Mouse (Mus musculus): ENCODE results near the gene Cldn34c1. TPM values are rescaled to one million over a fixed set of nuclear protein-coding genes. Genes with fewer than 3 reads are reported as not detected.
A peak's percentile ranks its signal among the peaks of the same experiment; 100 is the strongest.
"Not testable (repeated sequence)": the region's sequence is repeated elsewhere in the genome, so short reads cannot be mapped to it uniquely, and the experiment has no call there.

Gene Cldn34c1
- polyA plus RNA-seq (2015; fragmentation: Nextera tagmentation; extraction: Ambion mirVana): 5.2 and 6.2 TPM in 2 replicates

DNA sequence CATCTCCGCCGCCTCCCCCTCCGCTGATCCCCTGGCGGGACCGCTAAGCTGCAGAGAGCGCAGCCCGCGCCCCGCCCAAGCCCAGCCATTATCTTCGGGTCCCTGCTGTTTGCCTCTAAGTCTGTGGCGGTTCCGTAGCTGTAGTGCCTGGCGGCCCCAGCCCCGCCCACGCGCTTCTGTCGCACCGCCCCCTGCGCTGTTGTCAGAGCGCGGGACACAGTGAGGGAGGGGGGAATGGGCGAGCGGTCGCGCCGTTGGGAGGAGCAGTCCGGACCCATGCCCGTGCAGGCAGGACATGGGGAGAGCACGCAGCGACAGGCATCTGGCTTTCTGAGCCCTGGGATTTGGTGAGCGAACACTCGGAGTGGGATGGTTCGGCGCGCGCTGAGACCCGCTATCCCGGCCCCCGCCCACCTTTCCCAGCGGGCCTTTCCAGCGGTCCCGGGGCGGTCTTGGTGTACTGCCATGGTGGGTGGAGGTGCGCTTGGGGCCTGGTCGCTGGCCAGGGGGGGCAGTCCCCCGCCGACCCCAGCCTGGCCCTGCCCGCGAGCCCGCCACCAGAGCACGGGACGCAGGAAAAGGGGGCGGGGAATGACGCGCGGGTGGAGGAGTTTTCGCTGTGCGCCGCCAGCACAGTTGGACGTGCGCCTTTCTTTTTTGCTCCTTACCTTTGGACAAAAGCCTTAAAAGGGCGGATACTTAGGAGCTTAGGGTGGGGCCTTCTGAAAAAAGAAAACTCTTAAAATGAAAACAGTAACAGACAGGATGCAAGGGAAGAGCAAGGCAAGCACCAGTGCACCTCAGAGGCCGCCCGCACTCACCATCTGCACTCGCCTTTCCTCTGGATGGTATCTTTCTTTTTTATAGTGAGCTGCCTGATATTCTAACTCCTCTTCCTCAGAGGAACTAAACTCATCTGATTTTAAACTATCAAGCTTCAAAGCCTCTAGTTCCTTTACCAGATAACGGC, at the start of gene Cldn34c1:
TSS of gene Cldn34c1 (plus strand) at position 205 of the 970 bp plus-strand sequence.
- no peaks in the 10 kb centered on the region; the same call in 1 of the 2 replicates for H3K4me1 ChIP-seq (replicated peaks)
- WGBS (ENCODE audit: insufficient replicate concordance): 3% methylated on average over 66 of the region's 66 CpGs
- ATAC-seq (ENCODE audit: low read depth) (peak; percentile 99), DNase-seq (peak; percentile 80)
- peak within 1 kb of the TSS; percentile 81 for H3K27ac ChIP-seq
- H3K9me3 ChIP-seq (replicated peaks): no peaks in the 10 kb centered on the region
- H3K4me2 ChIP-seq: peak within 1 kb of the TSS; percentile 63
- no peaks in the 10 kb centered on the region for H3K27me3 ChIP-seq
- peak within 1 kb of the TSS; percentile 71 for H3K4me3 ChIP-seq (replicated peaks)
- H3K36me3 ChIP-seq: no peaks in the 10 kb centered on the region
- peak within 1 kb of the TSS; percentile 73 for H3K9ac ChIP-seq

DNA sequence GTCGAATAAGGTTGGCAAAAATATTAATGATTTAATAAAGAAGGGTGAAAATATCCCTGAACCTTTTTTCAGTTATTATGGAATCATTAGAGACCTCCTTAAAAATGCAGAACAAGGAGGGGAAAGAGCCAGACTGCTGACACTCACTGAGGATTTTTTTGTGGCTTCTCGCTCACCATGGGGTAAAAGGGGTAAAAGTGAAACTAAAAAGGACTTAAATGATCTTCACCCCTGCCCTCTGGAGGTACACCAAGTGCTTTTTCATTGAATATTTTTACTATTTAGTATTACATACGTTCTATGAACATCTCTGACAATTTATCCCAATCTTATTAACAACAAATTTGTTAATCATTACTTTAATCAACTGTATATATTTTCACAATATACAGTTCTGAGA, 15.9 kb upstream of the Cldn34c1 start:
- Histone ChIP-seq H3K4me2 (no peak overlapping the region), H3K4me1 (replicated peaks) (no peaks in the 10 kb centered on the region), H3K36me3 (no peaks in the 10 kb centered on the region), H3K4me3 (replicated peaks) (no peak overlapping the region), H3K9ac (no peak overlapping the region), H3K27me3 (no peaks in the 10 kb centered on the region), H3K27ac (no peak overlapping the region), H3K9me3 (replicated peaks) (no peaks in the 10 kb centered on the region)
- WGBS (ENCODE audit: insufficient replicate concordance): 69% methylated on average over 3 of the region's 3 CpGs
- ATAC-seq (ENCODE audit: low read depth) (no peak), DNase-seq (no peak)

DNA sequence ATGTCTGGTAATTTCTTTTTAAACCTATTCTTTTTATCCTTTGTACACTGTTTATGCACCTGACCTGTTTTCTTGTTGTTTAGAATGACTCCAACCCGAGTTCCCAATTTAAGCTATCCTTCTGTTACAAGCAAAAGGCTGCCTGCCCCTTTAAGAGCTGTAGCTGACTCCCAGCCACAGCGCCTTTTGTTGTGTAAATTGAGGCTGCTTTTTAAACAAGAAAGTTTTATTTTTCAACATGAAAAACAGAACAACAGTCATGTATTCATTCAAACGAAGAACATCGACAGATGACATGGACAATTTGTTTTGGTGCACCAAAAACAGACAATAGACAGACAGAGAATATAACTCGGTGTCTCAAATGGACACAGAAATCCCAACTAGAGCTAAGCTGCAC, 489 bp upstream of the Cldn34c1 start:
- Histone ChIP-seq H3K9ac (peak overlapping the region; percentile 29; the same call in 1 of the 2 replicates), H3K4me3 (replicated peaks) (peak overlapping the region; percentile 71), H3K27ac (peak overlapping the region; percentile 34; the same call in 1 of the 2 replicates), H3K4me2 (peak overlapping the region; percentile 63)
- not testable (repeated sequence) for H3K4me1 ChIP-seq (replicated peaks); H3K9me3 ChIP-seq (replicated peaks); H3K27me3 ChIP-seq; DNase-seq; ATAC-seq (ENCODE audit: low read depth); H3K36me3 ChIP-seq
- WGBS (ENCODE audit: insufficient replicate concordance): 20% methylated on average over 5 of the region's 5 CpGs

DNA sequence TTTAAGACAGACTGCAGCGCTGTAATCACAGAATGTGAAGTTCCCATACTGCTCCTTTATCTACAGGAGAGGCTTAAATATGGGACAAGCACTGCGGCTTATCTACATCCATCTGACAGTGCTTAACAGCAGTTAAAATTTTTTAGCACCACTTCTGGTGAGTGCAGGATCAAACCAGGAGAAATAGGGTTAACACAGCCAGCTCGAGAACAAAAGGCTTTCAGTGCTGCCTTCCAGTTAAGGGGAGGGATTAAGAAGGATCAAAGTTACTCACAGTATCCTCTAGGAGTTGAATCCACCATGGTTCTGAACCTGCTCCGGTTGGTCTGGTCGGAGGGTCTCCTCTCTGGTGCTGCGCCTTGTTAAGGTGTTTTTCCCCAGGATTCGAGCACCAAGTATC, 1.4 kb downstream of the Cldn34c1 start:
- peak overlapping the region; percentile 71 for H3K4me3 ChIP-seq (replicated peaks)
- not testable (repeated sequence) for H3K36me3 ChIP-seq; H3K9me3 ChIP-seq (replicated peaks); ATAC-seq (ENCODE audit: low read depth); H3K27me3 ChIP-seq; DNase-seq; H3K9ac ChIP-seq; H3K4me1 ChIP-seq (replicated peaks); H3K27ac ChIP-seq
- WGBS (ENCODE audit: insufficient replicate concordance): 20% methylated on average over 7 of the region's 7 CpGs
- H3K4me2 ChIP-seq: peak overlapping the region; percentile 63

DNA sequence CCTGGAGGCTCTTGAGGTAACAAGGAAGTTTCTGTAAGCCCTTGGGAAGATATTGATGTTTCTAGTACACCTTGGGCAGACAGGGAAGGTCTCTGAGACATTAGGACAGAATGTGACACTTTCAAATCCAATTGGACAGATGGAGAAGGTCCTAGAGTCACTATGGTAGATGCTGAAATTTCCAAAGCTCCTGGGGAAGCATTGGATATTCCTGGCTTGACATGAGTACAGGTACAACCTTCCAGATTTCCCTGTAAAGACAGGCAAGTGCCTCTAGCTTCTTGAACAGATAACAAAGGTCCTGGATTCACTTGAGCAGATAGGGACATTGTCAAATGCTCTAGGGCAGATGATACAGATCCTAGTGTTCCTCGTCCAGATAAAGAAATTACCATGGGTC, 119.1 kb downstream of the Cldn34c1 start, which contains the start of gene Srsx:
TSS of gene Srsx (minus strand) at position 101 of the 400 bp plus-strand sequence.
- H3K27ac ChIP-seq; H3K27me3 ChIP-seq; H3K36me3 ChIP-seq; H3K9me3 ChIP-seq (replicated peaks); H3K4me2 ChIP-seq; H3K9ac ChIP-seq; H3K4me3 ChIP-seq (replicated peaks); DNase-seq; H3K4me1 ChIP-seq (replicated peaks); ATAC-seq (ENCODE audit: low read depth): not testable (repeated sequence)
- no CpG with 5 or more reads among the region's 1 CpGs for WGBS (ENCODE audit: insufficient replicate concordance)

Other genes starting within 250 kb of the Cldn34c1 start
- gene Gm17521, start 73.8 kb upstream of the Cldn34c1 start, polyA plus RNA-seq (2015; fragmentation: Nextera tagmentation; extraction: Ambion mirVana): not detected in 2 replicates
- gene Srsx, start 119.0 kb downstream of the Cldn34c1 start, polyA plus RNA-seq (2015; fragmentation: Nextera tagmentation; extraction: Ambion mirVana): not detected in 2 replicates
- not detected in 2 replicates for gene Gm17577, start 143.4 kb downstream of the Cldn34c1 start, polyA plus RNA-seq (2015; fragmentation: Nextera tagmentation; extraction: Ambion mirVana)